ENCODE assay signal across 12 mouse cellular contexts in the genomic region with DNA sequence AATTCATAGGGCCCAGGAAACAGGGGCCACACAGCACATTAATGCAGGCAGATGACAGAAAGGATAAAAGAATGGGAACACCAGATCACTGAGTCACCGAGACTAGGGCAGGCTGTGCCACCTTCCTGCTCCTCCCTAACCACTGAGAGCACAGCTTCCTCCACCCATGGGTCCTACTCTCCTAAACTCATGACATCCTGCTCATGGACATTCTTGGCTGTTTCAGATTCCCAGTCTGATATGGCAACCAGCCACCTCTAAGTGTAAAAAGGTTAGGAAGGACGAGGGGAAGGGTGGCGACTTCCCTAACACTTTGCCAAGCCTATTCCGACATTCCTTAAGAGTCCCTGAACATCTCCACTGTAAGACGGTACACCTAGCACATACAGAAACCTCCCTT. TPM values are rescaled to one million over a fixed set of nuclear protein-coding genes. Genes with fewer than 3 reads are reported as not detected.
A peak's percentile ranks its signal among the peaks of the same experiment; 100 is the strongest.
DNase-seq lines count a peak whose midpoint lies in the region; ATAC-seq lines count a peak whose summit lies in the region.
"Had no signal": no experiment of that assay in that cellular context is flagged by ENCODE, and none has a peak within 500 bp of the region (broad histone marks: within the 10 kb centered on the region; RNA-seq: fewer than 3 reads in every experiment).

No protein-coding gene starts in this region.

- 59% methylated on average over 5 of the region's 5 CpGs for WGBS in lung, embryonic 16.5 days

- intact Hi-C loops in gastrocnemius, postnatal 14 days (cut with DNase I; ENCODE audit: low total_unique reads): no loop called here
- intact Hi-C loops in heart, postnatal 14 days (cut with DNase I): loop anchor here (5.0 kb wide), 1 partner anchor 49 kb away; no protein-coding TSS in a partner anchor

- H3K27me3 ChIP-seq in lung, embryonic 16.5 days (ENCODE audit: control insufficient read depth, insufficient read depth, low read depth, low read length): no peaks in the 10 kb centered on the region

- H3K9ac ChIP-seq in lung, embryonic 16.5 days (ENCODE audit: low read length): no peak overlapping the region

- no peaks in the 10 kb centered on the region for H3K9me3 ChIP-seq in lung, embryonic 16.5 days (ENCODE audit: control insufficient read depth, low read length)
- H3K9me3 ChIP-seq: embryonic facial prominence, embryonic 10.5 days had no signal

- no peak overlapping the region for H3K4me3 ChIP-seq in lung, embryonic 16.5 days (ENCODE audit: low read length)
- H3K4me3 ChIP-seq: embryonic facial prominence, embryonic 10.5 days had no signal

- peak; percentile 34 for DNase-seq in gastrocnemius, postnatal 25 days
- DNase-seq in gastrocnemius, postnatal 14 days: no peak
- peak; percentile 3 for DNase-seq in T-cell, adult 2 months (ENCODE audit: low spot score)
- DNase-seq in heart, postnatal 14 days: peak; percentile 43 to 47
- DNase-seq in natural killer cell, adult 2 months (ENCODE audit: low spot score in 2 of 2): no peak
- no peak for DNase-seq in MN1 (ENCODE audit: low spot score)
- DNase-seq: right cerebral cortex, postnatal 14 days had no signal

- H3K27ac ChIP-seq in lung, embryonic 16.5 days (ENCODE audit: low read length): 0 out of 2 replicates have a peak overlapping the region, but pooled peaks have one; percentile 25
- H3K27ac ChIP-seq: embryonic facial prominence, embryonic 10.5 days had no signal

- peaks cover 4% of the 10 kb centered on the region; the same call in 1 of the 2 replicates for H3K36me3 ChIP-seq in lung, embryonic 16.5 days (ENCODE audit: control insufficient read depth, insufficient read depth, low read length)

- H3K4me1 ChIP-seq in lung, embryonic 16.5 days (replicated peaks; ENCODE audit: control insufficient read depth, insufficient read depth, low read length): peaks cover 2% of the 10 kb centered on the region

- no peak overlapping the region for H3K4me2 ChIP-seq in lung, embryonic 16.5 days (ENCODE audit: low read depth, low read length)

- no peak for ATAC-seq in lung, embryonic 16.5 days (ENCODE audit: low read depth)
- ATAC-seq in granulocyte monocyte progenitor cell, adult 5-6 weeks (replicated peaks; ENCODE audit: poor library complexity, severe bottlenecking): no peak
- ATAC-seq: forebrain, embryonic 14.5 days; hindbrain, embryonic 16.5 days had no signal

RNA-seq across cellular contexts. Expression of a gene that starts 48.6 kb away (rescaled TPM):
- total RNA-seq in gastrocnemius, postnatal 25 days (2021): 10 to 100 TPM; 19.9 to 22.6 TPM
- total RNA-seq in gastrocnemius, postnatal 14 days (2021): 10 to 100 TPM; 23.8 to 26.4 TPM
- 10 to 100 TPM; 29.1 to 30.9 TPM for total RNA-seq in heart, postnatal 14 days (2021)
- polyA plus RNA-seq in lung, embryonic 16.5 days (2015; fragmentation: Nextera tagmentation; extraction: Ambion mirVana): 36.9 and 39.0 TPM in 2 replicates
- 46.8 and 50.0 TPM in 2 replicates for total RNA-seq in granulocyte monocyte progenitor cell, adult 5-6 weeks (2014; fragmentation: Nextera tagmentation)
- 38.4 and 58.6 TPM in 2 replicates for total RNA-seq in granulocyte monocyte progenitor cell, adult 5-6 weeks (2017)

RNA-seq across cellular contexts. Expression of a gene that starts 48.6 kb away (rescaled TPM):
- 1 to 10 TPM; 1.6 to 2.8 TPM for total RNA-seq in gastrocnemius, postnatal 25 days (2021)
- total RNA-seq in gastrocnemius, postnatal 14 days (2021): 1 to 10 TPM; 4.0 to 5.0 TPM
- 1 to 10 TPM; 6.3 to 6.6 TPM for total RNA-seq in heart, postnatal 14 days (2021)
- polyA plus RNA-seq in lung, embryonic 16.5 days (2015; fragmentation: Nextera tagmentation; extraction: Ambion mirVana): 36.9 and 38.8 TPM in 2 replicates
- 1.2 and 5.6 TPM in 2 replicates for total RNA-seq in granulocyte monocyte progenitor cell, adult 5-6 weeks (2014; fragmentation: Nextera tagmentation)
- total RNA-seq in granulocyte monocyte progenitor cell, adult 5-6 weeks (2017): 0.17 and 2.7 TPM in 2 replicates

Comparison
In these comparisons a context has a peak if more than half of its experiments do, and no peak if none do; other contexts are left out.
1. DNase-seq: peak in gastrocnemius, postnatal 25 days (single experiment), T-cell, adult 2 months (single experiment) and heart, postnatal 14 days (2 of 2); none in gastrocnemius, postnatal 14 days (single experiment), natural killer cell, adult 2 months (0 of 2) and MN1 (single experiment).